Mouse (Mus musculus) heart, embryonic 13.5 days (tissue): Measurements from ENCODE around the gene Lmx1a. TPM values are rescaled to one million over a fixed set of nuclear protein-coding genes. Genes with fewer than 3 reads are reported as not detected.
A peak's percentile ranks its signal among the peaks of the same experiment; 100 is the strongest.

Experiments used
- ATAC-seq: fragments of 200-750 bp; cut with Nextera tagmentation; 2 replicates; pipeline ENCODE4 v1.8.0; 2017; ENCODE audit warnings: moderate TSS enrichment; ENCODE audit not compliant: insufficient number of reproducible peaks, low FRiP score, low TSS enrichment; ENCODE audit errors: extremely low read depth
- H3K27ac ChIP-seq: fragments of 300-500 bp; sonication (generic); replicated peaks from 2 replicates; pipeline ENCODE4 v1.5.1; 2015; ENCODE audit warnings: moderate library complexity, mild to moderate bottlenecking, inconsistent platforms
- H3K27me3 ChIP-seq: fragments of 300-500 bp; sonication (generic); replicated peaks from 2 replicates; pipeline ENCODE4 v1.6.1; 2015; ENCODE audit warnings: mild to moderate bottlenecking, inconsistent platforms
- H3K36me3 ChIP-seq: fragments of 300-500 bp; sonication (generic); 2 replicates; pipeline ENCODE4 v1.6.1; 2015; ENCODE audit warnings: mild to moderate bottlenecking, inconsistent platforms
- H3K4me1 ChIP-seq: fragments of 300-500 bp; sonication (generic); 2 replicates; pipeline ENCODE4 v1.6.1; 2015; ENCODE audit warnings: inconsistent platforms
- H3K4me2 ChIP-seq: fragments of 300-500 bp; sonication (generic); 2 replicates; pipeline ENCODE4 v1.6.1; 2015; ENCODE audit warnings: inconsistent platforms, mild to moderate bottlenecking, moderate library complexity
- H3K4me3 ChIP-seq: fragments of 300-500 bp; sonication (generic); 2 replicates; pipeline ENCODE4 v1.5.1; 2015; ENCODE audit warnings: moderate library complexity, mild to moderate bottlenecking, inconsistent platforms
- H3K9ac ChIP-seq: fragments of 300-500 bp; sonication (generic); 2 replicates; pipeline ENCODE4 v1.6.1; 2015; ENCODE audit warnings: inconsistent platforms, mild to moderate bottlenecking, moderate library complexity
- H3K9me3 ChIP-seq: fragments of 300-500 bp; sonication (generic); 2 replicates; pipeline ENCODE4 v1.6.1; 2016; ENCODE audit warnings: inconsistent platforms
- WGBS: fragments of 180-500 bp; shearing (Covaris S2); methylation state at CpG from one replicate; pipeline ENCODE4 v1.1.7; 2015; ENCODE audit warnings: mixed read lengths; 5-methylcytosine and 5-hydroxymethylcytosine counted together
- polyA plus RNA-seq: library from polyadenylated mRNA; unstranded; fragments of >200 nt; fragmentation: Nextera tagmentation; extraction: Ambion mirVana; gene quantifications from 2 replicates; pipeline ENCODE4 v1.2.1, GENCODE M21; 2015

The Lmx1a gene
- polyA plus RNA-seq, 1 experiment from 2014 or later, result 1.3 TPM

GRCm38 (mm10) chr1:167820031-167820430 lies 131.0 kb downstream of the Lmx1a start:
- no peak overlapping the region for H3K4me3 ChIP-seq
- no peaks in the 10 kb centered on the region for H3K36me3 ChIP-seq
- H3K4me1 ChIP-seq, result peaks cover 5% of the 10 kb centered on the region
- no peak overlapping the region for H3K9ac ChIP-seq
- H3K27ac ChIP-seq, result no peak overlapping the region
- no peak for ATAC-seq
- H3K9me3 ChIP-seq, result no peaks in the 10 kb centered on the region
- 85% methylated on average over 6 of the region's 6 CpGs for whole genome bisulfite sequencing
- no peak overlapping the region for H3K4me2 ChIP-seq
- no peaks in the 10 kb centered on the region for H3K27me3 ChIP-seq

GRCm38 (mm10) chr1:167821125-167821524 lies 132.1 kb downstream of the Lmx1a start:
- H3K9me3 ChIP-seq, result no peaks in the 10 kb centered on the region
- H3K4me1 ChIP-seq, result peaks cover 5% of the 10 kb centered on the region
- no peak overlapping the region for H3K9ac ChIP-seq
- no peaks in the 10 kb centered on the region for H3K36me3 ChIP-seq
- no peaks in the 10 kb centered on the region for H3K27me3 ChIP-seq
- no peak overlapping the region for H3K27ac ChIP-seq
- no peak overlapping the region for H3K4me2 ChIP-seq
- 47% methylated on average over 1 of the region's 1 CpGs for WGBS
- no peak for ATAC-seq
- no peak overlapping the region for H3K4me3 ChIP-seq

- H3K9ac ChIP-seq, result no peak overlapping the region
- no peaks in the 10 kb centered on the region for H3K4me1 ChIP-seq
- WGBS, result 48% methylated on average over 7 of the region's 7 CpGs
- no peak overlapping the region; the same call in 1 of the 2 replicates for H3K4me2 ChIP-seq
- no peaks in the 10 kb centered on the region for H3K27me3 ChIP-seq
- H3K27ac ChIP-seq, result no peak overlapping the region
- no peaks in the 10 kb centered on the region for H3K9me3 ChIP-seq
- no peak overlapping the region for H3K4me3 ChIP-seq
- no peak for ATAC-seq
- no peaks in the 10 kb centered on the region for H3K36me3 ChIP-seq
Measured at GRCm38 (mm10) chr1:167830291-167830690, 141.3 kb downstream of the Lmx1a start.

GRCm38 (mm10) chr1:167831601-167832000 lies 142.6 kb downstream of the Lmx1a start:
- WGBS, result 83% methylated on average over 3 of the region's 3 CpGs
- peak overlapping the region; percentile 16; the same call in 1 of the 2 replicates for H3K4me2 ChIP-seq
- H3K4me1 ChIP-seq, result no peaks in the 10 kb centered on the region

DNA sequence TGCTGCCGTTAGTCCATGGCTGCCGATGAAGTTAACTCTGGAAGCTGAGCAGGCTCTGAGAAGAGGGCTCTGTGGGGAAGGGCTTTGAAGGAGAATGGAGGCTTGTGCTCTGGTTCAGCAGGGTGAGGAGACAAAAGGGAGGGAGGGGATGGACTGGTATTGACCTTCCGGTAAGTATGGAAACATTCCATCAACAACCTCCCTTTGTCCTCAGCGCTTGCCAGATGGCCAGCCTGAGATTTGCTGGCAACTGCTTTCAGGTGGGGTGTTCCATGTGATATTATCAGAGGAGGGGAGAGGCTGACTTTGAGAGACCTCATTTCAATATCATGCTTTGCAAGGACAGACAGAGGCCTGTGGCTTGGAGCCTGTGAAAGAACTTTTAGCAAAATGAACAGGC lies 165.8 kb downstream of the Lmx1a start:
- Histone ChIP-seq H3K9me3 (no peaks in the 10 kb centered on the region), H3K4me1 (no peaks in the 10 kb centered on the region), H3K4me2 (no peak overlapping the region), H3K27ac (no peak overlapping the region), H3K4me3 (no peak overlapping the region), H3K27me3 (no peaks in the 10 kb centered on the region), H3K9ac (no peak overlapping the region), H3K36me3 (no peaks in the 10 kb centered on the region)
- WGBS, result 65% methylated on average over 4 of the region's 4 CpGs
- ATAC-seq, result no peak

More at GRCm38 (mm10) chr1:167831601-167832000, 142.6 kb downstream of the Lmx1a start:
- no peak overlapping the region for H3K27ac ChIP-seq
- H3K27me3 ChIP-seq, result no peaks in the 10 kb centered on the region
- H3K4me3 ChIP-seq, result peak overlapping the region; percentile 18
- H3K9me3 ChIP-seq, result no peaks in the 10 kb centered on the region
- H3K36me3 ChIP-seq, result no peaks in the 10 kb centered on the region
- no peak overlapping the region for H3K9ac ChIP-seq
- ATAC-seq, result no peak

- ATAC-seq, result no peak
- no peak overlapping the region for H3K4me2 ChIP-seq
- H3K9me3 ChIP-seq, result no peaks in the 10 kb centered on the region
- H3K27me3 ChIP-seq, result peaks cover 11% of the 10 kb centered on the region
- 64% methylated on average over 1 of the region's 1 CpGs for WGBS
- no peak overlapping the region for H3K4me3 ChIP-seq
- no peak overlapping the region for H3K9ac ChIP-seq
- H3K36me3 ChIP-seq, result no peaks in the 10 kb centered on the region
- H3K27ac ChIP-seq, result no peak overlapping the region
- no peaks in the 10 kb centered on the region for H3K4me1 ChIP-seq
Measured at GRCm38 (mm10) chr1:167872028-167872427, 183.0 kb downstream of the Lmx1a start.

- Histone ChIP-seq H3K9ac (no peak overlapping the region), H3K27ac (no peak overlapping the region), H3K36me3 (no peaks in the 10 kb centered on the region), H3K4me1 (no peaks in the 10 kb centered on the region), H3K4me2 (no peak overlapping the region), H3K9me3 (no peaks in the 10 kb centered on the region), H3K4me3 (no peak overlapping the region), H3K27me3 (peaks cover 11% of the 10 kb centered on the region)
- 62% methylated on average over 3 of the region's 3 CpGs for WGBS
- no peak for ATAC-seq
Measured at GRCm38 (mm10) chr1:167874099-167874498, 185.1 kb downstream of the Lmx1a start.

DNA sequence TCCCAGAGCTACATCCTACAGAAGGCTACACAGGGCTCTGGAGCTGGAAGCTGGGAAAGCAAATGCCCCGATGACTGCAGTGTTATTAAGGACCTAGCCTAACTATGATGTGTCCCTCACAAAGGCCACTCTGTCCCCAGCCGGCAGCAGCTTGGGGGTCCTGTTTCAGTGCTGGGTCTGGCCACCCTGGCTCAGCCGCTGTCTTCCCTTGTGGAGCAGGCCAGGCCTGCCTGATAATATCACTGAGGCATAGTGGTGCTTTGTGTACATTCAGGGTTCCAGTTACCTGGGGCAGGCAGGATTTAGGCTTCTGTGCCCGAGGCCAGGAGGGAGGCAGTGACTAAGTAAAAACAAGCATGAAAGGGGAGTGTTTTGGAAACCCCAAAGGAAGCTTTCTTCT lies 188.9 kb downstream of the Lmx1a start:
- no peak for ATAC-seq
- H3K4me3 ChIP-seq, result no peak overlapping the region
- H3K4me2 ChIP-seq, result no peak overlapping the region
- H3K9me3 ChIP-seq, result no peaks in the 10 kb centered on the region
- no peak overlapping the region for H3K27ac ChIP-seq
- no peaks in the 10 kb centered on the region for H3K4me1 ChIP-seq
- H3K9ac ChIP-seq, result no peak overlapping the region
- H3K27me3 ChIP-seq, result peaks cover 11% of the 10 kb centered on the region
- WGBS, result 60% methylated on average over 4 of the region's 4 CpGs
- no peaks in the 10 kb centered on the region for H3K36me3 ChIP-seq

GRCm38 (mm10) chr1:167878354-167878753 lies 189.3 kb downstream of the Lmx1a start:
- H3K36me3 ChIP-seq, result no peaks in the 10 kb centered on the region
- no peaks in the 10 kb centered on the region for H3K9me3 ChIP-seq
- H3K9ac ChIP-seq, result no peak overlapping the region
- H3K4me2 ChIP-seq, result no peak overlapping the region
- no peak overlapping the region for H3K4me3 ChIP-seq
- 66% methylated on average over 11 of the region's 11 CpGs for WGBS
- 0 out of 2 replicates have a peak, but pooled peaks cover 9% of the 10 kb centered on the region for H3K27me3 ChIP-seq
- ATAC-seq, result no peak
- H3K27ac ChIP-seq, result no peak overlapping the region
- no peaks in the 10 kb centered on the region for H3K4me1 ChIP-seq

- H3K27ac ChIP-seq, result no peak overlapping the region
- ATAC-seq, result no peak
- H3K4me3 ChIP-seq, result no peak overlapping the region
- H3K4me1 ChIP-seq, result no peaks in the 10 kb centered on the region
- H3K9ac ChIP-seq, result no peak overlapping the region
- H3K4me2 ChIP-seq, result no peak overlapping the region
- H3K9me3 ChIP-seq, result no peaks in the 10 kb centered on the region
- peaks cover 41% of the 10 kb centered on the region for H3K27me3 ChIP-seq
- H3K36me3 ChIP-seq, result no peaks in the 10 kb centered on the region
- 85% methylated on average over 5 of the region's 5 CpGs for WGBS
Measured at GRCm38 (mm10) chr1:167885776-167886175, 196.7 kb downstream of the Lmx1a start.

DNA sequence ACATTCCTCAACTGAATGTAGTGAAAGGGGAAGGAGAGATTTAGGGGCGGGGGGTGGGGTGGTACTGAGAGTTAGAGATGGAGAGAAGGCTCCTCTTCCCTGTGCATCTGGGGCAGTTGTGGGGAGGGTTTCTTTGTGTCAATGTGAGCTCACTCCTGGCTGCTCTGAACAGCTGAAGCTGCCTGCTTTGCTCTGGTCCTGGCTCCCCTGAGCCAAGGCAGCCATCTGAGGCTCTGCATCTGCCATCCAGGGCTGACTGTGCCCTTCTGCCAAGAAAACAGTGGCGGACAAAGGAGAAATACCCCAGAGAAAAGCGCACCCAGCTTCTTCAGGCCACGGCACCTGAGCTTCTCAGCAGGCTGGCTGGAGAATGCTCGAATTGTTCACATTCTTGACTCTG lies 199.1 kb downstream of the Lmx1a start:
- Histone ChIP-seq H3K9me3 (no peaks in the 10 kb centered on the region), H3K27ac (no peak overlapping the region), H3K36me3 (no peaks in the 10 kb centered on the region), H3K4me3 (peak overlapping the region; percentile 43; the same call in 1 of the 2 replicates), H3K27me3 (peaks cover 41% of the 10 kb centered on the region), H3K4me2 (peak overlapping the region; percentile 63), H3K9ac (no peak overlapping the region), H3K4me1 (no peaks in the 10 kb centered on the region)
- 62% methylated on average over 5 of the region's 5 CpGs for WGBS
- ATAC-seq, result no peak

GRCm38 (mm10) chr1:167888816-167889215 lies 199.8 kb downstream of the Lmx1a start:
- H3K4me2 ChIP-seq, result peak overlapping the region; percentile 63
- no peaks in the 10 kb centered on the region for H3K9me3 ChIP-seq
- H3K4me1 ChIP-seq, result no peaks in the 10 kb centered on the region
- peak overlapping the region; percentile 43 for H3K4me3 ChIP-seq
- H3K27me3 ChIP-seq, result peaks cover 41% of the 10 kb centered on the region
- H3K36me3 ChIP-seq, result no peaks in the 10 kb centered on the region
- H3K9ac ChIP-seq, result peak overlapping the region; percentile 54; the same call in 1 of the 2 replicates
- 16% methylated on average over 9 of the region's 9 CpGs for WGBS
- ATAC-seq, result no peak
- H3K27ac ChIP-seq, result no peak overlapping the region
